Mouse (Mus musculus) heart, postnatal 0 days (tissue): ENCODE results near the gene Itpk1.

ENCODE experiments used
- CTCF ChIP-seq: IDR thresholded peaks from 2 replicates; pipeline ENCODE4 v1.5.1; 2016; ENCODE audit warnings: antibody characterized with exemption, control low read depth, low read depth
- EP300 ChIP-seq: IDR thresholded peaks from 2 replicates; pipeline ENCODE4 v1.6.1; 2016; ENCODE audit warnings: antibody characterized with exemption, low read depth

- no peak for TF ChIP-seq CTCF
- TF ChIP-seq EP300: no peak
These were observed 13.0 kb downstream of the Itpk1 start for GRCm38 (mm10) chr12:102691761-102692160.
